24 mouse cellular contexts compared by ENCODE assay signal in the genomic region with DNA sequence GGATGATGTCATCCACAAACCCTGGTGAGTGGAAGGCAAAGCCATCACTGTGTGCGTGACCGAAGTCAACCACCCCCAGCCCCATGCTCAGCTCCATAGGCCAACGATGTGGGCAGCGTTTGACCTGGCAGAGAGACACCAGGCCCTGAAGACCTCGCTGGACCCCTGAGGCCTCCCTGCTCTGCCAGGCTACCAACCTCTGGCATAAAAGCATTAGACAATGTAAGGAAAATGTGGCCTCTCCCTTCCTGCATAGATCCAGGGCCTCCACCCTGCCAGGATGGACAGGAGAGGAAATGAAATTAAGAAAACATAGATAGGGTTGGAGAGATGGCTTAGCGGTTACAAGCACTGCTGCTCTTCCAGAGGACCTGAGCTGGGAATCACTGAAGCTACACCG. TPM values are rescaled to one million over a fixed set of nuclear protein-coding genes. Genes with fewer than 3 reads are reported as not detected.
DNase-seq lines count a peak whose midpoint lies in the region; ATAC-seq lines count a peak whose summit lies in the region.
"Had no signal": no experiment of that assay in that cellular context is flagged by ENCODE, and none has a peak within 500 bp of the region (broad histone marks: within the 10 kb centered on the region; RNA-seq: fewer than 3 reads in every experiment).

No protein-coding gene starts in this region.

- H3K4me2 ChIP-seq in heart, embryonic 15.5 days = no peak overlapping the region
- H3K4me2 ChIP-seq: forebrain, embryonic 13.5 days; hindbrain, embryonic 14.5 days had no signal

- H3K4me3 ChIP-seq in heart, embryonic 10.5 days = no peak overlapping the region
- H3K4me3 ChIP-seq in heart, embryonic 15.5 days = no peak overlapping the region
- H3K4me3 ChIP-seq: forebrain, embryonic 10.5 days; forebrain, embryonic 13.5 days had no signal

- H3K36me3 ChIP-seq in heart, embryonic 10.5 days = peaks cover 30% of the 10 kb centered on the region
- peaks cover 17% of the 10 kb centered on the region for H3K36me3 ChIP-seq in heart, embryonic 15.5 days

- ATAC-seq in heart, embryonic 15.5 days (replicated peaks; ENCODE audit: insufficient number of reproducible peaks, insufficient read depth, low FRiP score, low read depth) = peak; percentile 32; the same call in 1 of the 2 replicates
- ATAC-seq: CD4-positive, CD25-positive, alpha-beta regulatory T cell, adult 4 months; forebrain, embryonic 13.5 days; forebrain, embryonic 16.5 days; hindbrain, postnatal 0 days; inflammation-experienced regulatory T-cells, adult 6 months; intestine, embryonic 16.5 days had no signal

- H3K9me3 ChIP-seq in heart, embryonic 10.5 days = no peaks in the 10 kb centered on the region
- no peaks in the 10 kb centered on the region for H3K9me3 ChIP-seq in heart, embryonic 15.5 days (replicated peaks)
- H3K9me3 ChIP-seq: forebrain, embryonic 10.5 days; forebrain, embryonic 13.5 days had no signal

- H3K27ac ChIP-seq in heart, embryonic 10.5 days = peak overlapping the region; percentile 5; the same call in 1 of the 2 replicates
- no peak overlapping the region for H3K27ac ChIP-seq in heart, embryonic 15.5 days
- H3K27ac ChIP-seq: forebrain, embryonic 10.5 days; forebrain, embryonic 13.5 days; hindbrain, embryonic 14.5 days; hindbrain, postnatal 0 days had no signal

- no peak overlapping the region for H3K9ac ChIP-seq in heart, embryonic 15.5 days
- H3K9ac ChIP-seq: forebrain, embryonic 13.5 days; hindbrain, embryonic 14.5 days had no signal

- 0 out of 2 replicates have a peak, but pooled peaks cover 6% of the 10 kb centered on the region for H3K4me1 ChIP-seq in heart, embryonic 10.5 days
- peaks cover 8% of the 10 kb centered on the region; the same call in 1 of the 2 replicates for H3K4me1 ChIP-seq in heart, embryonic 15.5 days (replicated peaks)
- H3K4me1 ChIP-seq: forebrain, embryonic 10.5 days; forebrain, embryonic 13.5 days had no signal

- peak; percentile 71 for DNase-seq in heart, embryonic 10.5 days (ENCODE audit: low spot score)
- DNase-seq in heart, adult 8-10 months (ENCODE audit: low spot score) = no peak
- DNase-seq in heart, adult 9 months (ENCODE audit: low spot score in 2 of 2) = no peak
- DNase-seq in lung, postnatal 10 days = peak; percentile 18
- no peak for DNase-seq in lung, adult 18-20 months
- DNase-seq: adrenal gland, adult 2 months; adrenal gland, postnatal 14 days; cerebellum, adult 11 months; cerebellum, adult 2 months; cerebellum, adult 9-11 months; cerebellum, postnatal 25 days; gastrocnemius, postnatal 10 days; gastrocnemius, postnatal 36 days; heart, postnatal 4 days; kidney, adult 18-20 months had no signal

- 83% methylated on average over 7 of the region's 7 CpGs for WGBS in heart, embryonic 10.5 days
- WGBS in heart, embryonic 15.5 days = 76% methylated on average over 7 of the region's 7 CpGs

- no peaks in the 10 kb centered on the region for H3K27me3 ChIP-seq in heart, embryonic 10.5 days (ENCODE audit: insufficient read depth, poor library complexity, severe bottlenecking)
- no peaks in the 10 kb centered on the region for H3K27me3 ChIP-seq in heart, embryonic 15.5 days
- H3K27me3 ChIP-seq: forebrain, embryonic 13.5 days had no signal

RNA-seq across cellular contexts. Expression of a gene that starts 51.9 kb away (rescaled TPM):
- 15.7 and 19.0 TPM in 2 replicates for polyA plus RNA-seq in heart, embryonic 10.5 days (2016; fragmentation: Nextera tagmentation; extraction: Ambion mirVana)
- 100 to 1,000 TPM; 105 to 121 (median 110) TPM for total RNA-seq in heart, adult 8-10 months (2022)
- polyA plus RNA-seq in heart, embryonic 15.5 days (2015; fragmentation: Nextera tagmentation; extraction: Ambion mirVana) = 22.3 and 23.0 TPM in 2 replicates

Comparison
In these comparisons a context has a peak if more than half of its experiments do, and no peak if none do; other contexts are left out.
1. DNase-seq: peak in heart, embryonic 10.5 days (single experiment) and lung, postnatal 10 days (single experiment); none in heart, adult 8-10 months (single experiment), heart, adult 9 months (0 of 2) and lung, adult 18-20 months (0 of 2).